Mouse (Mus musculus) cerebellum, adult 2 months (tissue): ENCODE results near the gene Ache.
"Not testable (repeated sequence)": the region's sequence is repeated elsewhere in the genome, so short reads cannot be mapped to it uniquely, and the experiment has no call there.

ENCODE experiments used
- CTCF ChIP-seq: fragments of 200-500 bp; IDR thresholded peaks from 2 replicates; pipeline ENCODE4 v1.5.1; 2011; ENCODE audit warnings: low read depth, mild to moderate bottlenecking, control low read depth, low read length, moderate library complexity, borderline replicate concordance; ENCODE audit not compliant: insufficient read depth
- POLR2A ChIP-seq: fragments of 200-500 bp; IDR thresholded peaks from 2 replicates; pipeline ENCODE4 v1.6.1; 2011; ENCODE audit warnings: low read length, control low read depth, borderline replicate concordance; ENCODE audit not compliant: insufficient read depth

GRCm38 (mm10) chr5:137284411-137284810 lies 2.9 kb upstream of the Ache start:
- not testable (repeated sequence) for TF ChIP-seq CTCF, POLR2A
